Mouse (Mus musculus): ENCODE measurements around the gene Ube3b. TPM values are rescaled to one million over a fixed set of nuclear protein-coding genes. Genes with fewer than 3 reads are reported as not detected.

Ube3b gene
- 58.1 and 71.3 TPM in 2 replicates for polyA plus RNA-seq (2012; rRNA removed)

GRCm38 (mm10) chr5:114380209-114381012 is at the start of gene Ube3b, which contains the start of gene Kctd10:
Gene Ube3b (plus strand): TSS chr5:114380607.
Gene Kctd10 (minus strand): TSS chr5:114380508.
- WGBS, result under 1% methylated on average over 74 of the region's 74 CpGs
- DNase-seq (ENCODE audit: low read depth, low spot score), result no peak

- WGBS, result 49% methylated on average over 5 of the region's 5 CpGs
- DNase-seq (ENCODE audit: low read depth, low spot score), result no peak
These were observed 37.4 kb upstream of the Ube3b start for GRCm38 (mm10) chr5:114342996-114343395.

GRCm38 (mm10) chr5:114343612-114344011 is 36.8 kb upstream of the Ube3b start:
- no peak for DNase-seq (ENCODE audit: low read depth, low spot score)
- 70% methylated on average over 7 of the region's 7 CpGs for WGBS

- no peak for DNase-seq (ENCODE audit: low read depth, low spot score)
- 34% methylated on average over 3 of the region's 3 CpGs for WGBS
These were observed 34.9 kb upstream of the Ube3b start for GRCm38 (mm10) chr5:114345538-114345937.

GRCm38 (mm10) chr5:114347005-114347404 is 33.4 kb upstream of the Ube3b start:
- WGBS, result 72% methylated on average over 10 of the region's 10 CpGs
- no peak for DNase-seq (ENCODE audit: low read depth, low spot score)

GRCm38 (mm10) chr5:114351490-114351889 is 28.9 kb upstream of the Ube3b start:
- DNase-seq (ENCODE audit: low read depth, low spot score), result no peak
- WGBS, result 57% methylated on average over 10 of the region's 10 CpGs

GRCm38 (mm10) chr5:114356250-114356935 is 24.0 kb upstream of the Ube3b start:
- no peak for DNase-seq (ENCODE audit: low read depth, low spot score)
- 13% methylated on average over 7 of the region's 7 CpGs for WGBS

GRCm38 (mm10) chr5:114356936-114357751 is 23.3 kb upstream of the Ube3b start:
- 35% methylated on average over 23 of the region's 23 CpGs for WGBS

GRCm38 (mm10) chr5:114358833-114359232 is 21.6 kb upstream of the Ube3b start:
- no peak for DNase-seq (ENCODE audit: low read depth, low spot score)
- WGBS, result 87% methylated on average over 10 of the region's 10 CpGs

More at GRCm38 (mm10) chr5:114356936-114357751, 23.3 kb upstream of the Ube3b start:
- DNase-seq (ENCODE audit: low read depth, low spot score), result no peak

- no peak for DNase-seq (ENCODE audit: low read depth, low spot score)
- 70% methylated on average over 8 of the region's 8 CpGs for WGBS
These were observed 20.8 kb upstream of the Ube3b start for GRCm38 (mm10) chr5:114359586-114359985.

GRCm38 (mm10) chr5:114360968-114361367 is 19.4 kb upstream of the Ube3b start:
- no peak for DNase-seq (ENCODE audit: low read depth, low spot score)
- WGBS, result 83% methylated on average over 15 of the region's 15 CpGs

GRCm38 (mm10) chr5:114365043-114365752 is 15.2 kb upstream of the Ube3b start:
- WGBS, result 26% methylated on average over 23 of the region's 23 CpGs
- DNase-seq (ENCODE audit: low read depth, low spot score), result no peak

- whole genome bisulfite sequencing, result 34% methylated on average over 14 of the region's 14 CpGs
- DNase-seq (ENCODE audit: low read depth, low spot score), result no peak
These were observed 12.3 kb upstream of the Ube3b start for GRCm38 (mm10) chr5:114368121-114368520.

GRCm38 (mm10) chr5:114368803-114369496 is 11.5 kb upstream of the Ube3b start:
- WGBS, result 44% methylated on average over 16 of the region's 16 CpGs
- no peak for DNase-seq (ENCODE audit: low read depth, low spot score)

GRCm38 (mm10) chr5:114369921-114370320 is 10.5 kb upstream of the Ube3b start:
- DNase-seq (ENCODE audit: low read depth, low spot score), result no peak
- 62% methylated on average over 9 of the region's 9 CpGs for WGBS

- 43% methylated on average over 9 of the region's 9 CpGs for WGBS
- DNase-seq (ENCODE audit: low read depth, low spot score), result no peak
These were observed 10.0 kb upstream of the Ube3b start for GRCm38 (mm10) chr5:114370371-114370776.

- WGBS, result 59% methylated on average over 3 of the region's 3 CpGs
- no peak for DNase-seq (ENCODE audit: low read depth, low spot score)
These were observed 9.1 kb upstream of the Ube3b start for GRCm38 (mm10) chr5:114371331-114371730.

GRCm38 (mm10) chr5:114371731-114372473 is 8.5 kb upstream of the Ube3b start:
- no peak for DNase-seq (ENCODE audit: low read depth, low spot score)
- 53% methylated on average over 25 of the region's 25 CpGs for WGBS
